Mouse (Mus musculus): Measurements from ENCODE around the gene Tmem129. TPM values are rescaled to one million over a fixed set of nuclear protein-coding genes. Genes with fewer than 3 reads are reported as not detected.
A peak's percentile ranks its signal among the peaks of the same experiment; 100 is the strongest.

Gene Tmem129
- total RNA-seq, 2 experiments from 2014 or later: 21.4 to 22.4 TPM

DNA sequence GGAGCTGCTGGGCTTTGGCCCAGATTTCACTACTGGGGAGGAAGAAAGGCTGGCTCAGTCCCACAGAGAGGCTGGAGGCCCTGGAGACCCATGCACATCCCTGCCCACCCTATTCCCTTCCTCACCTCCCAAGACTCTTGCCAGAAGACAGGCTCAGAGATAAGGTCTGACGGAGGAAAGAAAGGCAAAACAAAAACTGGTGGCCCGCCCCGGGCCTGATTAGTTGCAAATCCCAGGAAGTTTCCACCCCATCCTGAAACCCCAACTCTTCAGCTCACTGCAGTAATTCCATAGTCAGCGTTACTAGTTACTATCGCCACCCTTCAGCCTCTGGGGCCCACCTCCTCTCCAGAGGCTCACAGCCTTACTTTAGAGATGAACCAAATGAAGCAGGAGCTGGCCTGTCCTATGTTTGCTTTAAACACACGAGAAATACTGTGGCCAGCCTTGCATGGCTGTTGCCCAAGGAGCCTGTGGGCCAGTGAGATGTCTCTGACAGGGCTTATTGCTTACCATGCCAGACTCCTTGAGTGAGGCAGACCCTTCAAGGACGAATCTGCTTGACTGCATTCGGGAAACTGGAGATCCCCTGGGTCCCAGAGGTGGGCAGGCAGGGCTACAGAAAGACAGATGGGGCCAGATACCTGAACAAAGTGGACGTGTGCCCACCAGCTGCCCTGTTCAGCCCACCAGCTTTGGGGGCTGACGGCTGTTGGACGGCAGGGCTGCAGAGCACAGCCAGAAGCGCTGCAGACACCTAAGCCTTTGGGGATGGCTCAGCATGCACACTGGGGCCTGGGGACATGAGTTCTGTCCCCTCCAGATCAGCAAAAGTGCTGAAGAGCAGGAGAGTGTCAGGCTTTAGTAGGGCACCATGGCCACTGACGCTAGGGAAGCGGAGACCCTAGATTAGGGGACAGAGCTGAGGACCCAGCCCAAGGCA is 30.3 kb upstream of the Tmem129 start:
- DNase-seq (ENCODE audit: low spot score in 2 of 2): no peak

DNA sequence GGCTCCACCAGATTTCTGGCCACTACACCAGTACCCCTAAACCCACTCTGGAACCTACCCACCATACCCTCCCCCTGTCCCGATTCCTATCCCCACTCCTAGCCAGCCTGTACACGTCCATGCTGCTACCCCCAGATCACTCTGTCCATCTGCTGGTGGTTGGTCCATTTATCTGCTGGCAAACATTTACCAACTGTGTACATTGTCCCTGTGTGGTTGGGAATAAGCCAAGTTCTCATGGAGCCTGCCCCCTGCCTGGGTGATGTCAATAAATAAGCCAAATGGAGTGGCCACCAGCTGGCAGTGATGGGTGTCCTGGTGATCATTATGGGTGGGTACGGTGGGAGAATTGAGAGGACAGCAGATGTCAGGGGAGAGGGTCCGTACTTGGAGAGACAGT is 28.9 kb upstream of the Tmem129 start:
- DNase-seq (ENCODE audit: low spot score in 2 of 2): no peak

DNA sequence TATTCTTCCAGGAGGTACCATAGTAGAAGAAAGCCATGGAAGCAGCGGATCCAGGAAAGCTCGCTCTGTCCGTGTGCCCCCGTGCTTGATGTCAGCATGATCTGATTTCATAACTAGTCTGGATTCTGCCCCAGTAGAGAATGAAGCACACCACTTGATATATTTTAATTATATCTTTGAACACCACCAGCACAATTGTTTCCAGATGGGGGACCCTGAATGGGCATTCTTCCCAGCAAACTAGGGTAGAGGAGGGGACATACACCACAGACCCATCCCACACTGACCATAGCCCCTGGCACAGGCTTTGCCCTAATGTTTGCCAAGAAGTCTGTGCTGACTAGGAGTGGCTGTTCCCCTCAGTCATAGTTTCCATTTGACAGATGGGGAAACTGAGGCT is 26.7 kb upstream of the Tmem129 start:
- no peak for DNase-seq (ENCODE audit: low spot score in 2 of 2)

DNA sequence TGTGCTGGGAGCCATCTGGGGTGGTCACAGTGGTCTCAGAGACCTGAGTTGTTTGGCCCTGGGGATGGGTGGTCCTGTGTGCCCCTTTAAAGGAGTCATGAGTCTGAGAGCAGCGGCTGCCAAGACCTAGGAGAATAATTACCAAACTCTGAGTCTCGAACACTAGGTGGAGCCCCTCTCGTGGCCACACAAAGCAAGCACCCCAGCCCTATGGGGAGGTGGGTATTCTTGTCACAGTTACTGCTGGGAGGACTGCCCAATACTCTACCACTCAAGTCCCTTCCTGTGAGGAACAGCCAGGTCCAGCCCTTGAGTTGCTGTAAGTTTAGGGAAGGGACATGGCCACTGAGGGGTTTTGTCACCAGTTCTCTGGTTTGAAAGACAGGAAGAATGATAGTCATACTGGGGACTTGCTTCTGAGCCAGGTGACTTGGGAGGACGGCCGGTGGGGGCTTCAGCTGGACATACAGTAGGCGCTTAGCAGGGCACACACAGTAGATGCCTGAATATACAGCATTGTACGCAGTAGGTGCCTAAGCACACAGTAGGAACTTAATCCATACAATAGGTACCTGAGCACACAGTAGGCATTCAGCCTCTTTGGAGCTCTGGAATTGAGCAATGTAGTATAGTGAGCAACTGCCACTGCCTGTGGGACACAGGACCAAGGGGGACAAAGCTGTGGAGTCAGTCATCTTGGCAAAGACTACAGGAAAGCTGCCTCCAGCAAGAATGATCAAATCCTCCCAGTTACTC is 25.9 kb upstream of the Tmem129 start:
- DNase-seq (ENCODE audit: low spot score in 2 of 2): peak in 1 of 2 experiments; percentile 72

DNA sequence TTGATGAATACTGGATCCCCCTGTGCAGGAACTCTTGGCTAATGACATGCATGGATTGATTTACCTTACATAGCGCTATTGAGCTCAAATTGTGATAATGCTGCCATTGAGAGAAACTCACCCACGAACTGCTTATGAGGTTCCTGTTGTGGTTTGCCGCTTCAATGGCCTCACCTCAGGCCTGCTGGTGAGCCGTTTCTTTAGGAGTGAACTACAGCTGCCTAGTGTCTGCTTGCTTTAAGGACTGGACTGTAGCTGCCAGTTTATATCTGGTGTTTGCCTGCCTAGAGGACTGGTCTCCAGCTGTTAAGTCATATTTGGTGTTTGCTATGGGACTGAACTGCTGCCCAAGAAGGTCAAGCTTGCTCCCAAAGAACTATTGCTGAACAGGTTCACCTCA is 24.7 kb upstream of the Tmem129 start:
- no peak for DNase-seq (ENCODE audit: low spot score in 2 of 2)

DNA sequence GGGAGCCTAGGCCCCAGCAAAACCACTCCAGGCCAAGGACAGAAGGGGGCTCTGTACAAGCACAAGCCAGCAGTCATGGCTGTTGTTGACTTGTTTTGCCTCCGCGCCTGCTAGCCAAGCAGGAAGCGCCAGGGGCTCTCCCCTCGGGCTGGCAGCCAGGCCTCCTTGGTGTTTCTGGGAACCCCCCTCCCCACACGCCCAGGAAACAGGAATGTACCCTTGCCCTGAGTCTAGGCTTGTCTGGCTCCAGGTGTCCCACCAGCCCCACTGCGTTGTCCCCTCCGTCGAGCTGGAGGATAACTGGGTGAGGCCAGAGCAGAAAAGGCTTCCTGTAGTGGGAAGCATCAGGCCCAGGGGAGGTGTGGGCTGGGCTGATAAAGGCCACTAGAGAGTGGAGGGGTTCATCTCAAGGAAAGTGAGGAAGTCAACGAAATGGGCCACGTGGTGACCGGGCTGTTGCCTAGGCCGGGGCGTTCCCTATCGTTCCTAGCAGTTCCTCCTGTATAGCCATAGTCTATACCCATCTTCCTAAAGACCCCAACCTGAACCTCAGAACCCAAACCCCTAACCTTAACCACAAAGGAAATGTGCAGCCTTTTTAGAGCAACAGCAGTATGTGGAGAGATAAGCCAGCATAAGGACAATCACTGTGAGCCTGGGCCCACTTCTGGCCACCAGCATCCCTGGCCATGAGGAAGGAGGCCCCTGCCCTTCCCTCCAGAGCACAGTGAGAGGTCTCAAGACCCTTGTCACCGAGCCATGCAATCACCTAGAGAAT is 23.6 kb upstream of the Tmem129 start:
- DNase-seq (ENCODE audit: low spot score in 2 of 2): no peak

DNA sequence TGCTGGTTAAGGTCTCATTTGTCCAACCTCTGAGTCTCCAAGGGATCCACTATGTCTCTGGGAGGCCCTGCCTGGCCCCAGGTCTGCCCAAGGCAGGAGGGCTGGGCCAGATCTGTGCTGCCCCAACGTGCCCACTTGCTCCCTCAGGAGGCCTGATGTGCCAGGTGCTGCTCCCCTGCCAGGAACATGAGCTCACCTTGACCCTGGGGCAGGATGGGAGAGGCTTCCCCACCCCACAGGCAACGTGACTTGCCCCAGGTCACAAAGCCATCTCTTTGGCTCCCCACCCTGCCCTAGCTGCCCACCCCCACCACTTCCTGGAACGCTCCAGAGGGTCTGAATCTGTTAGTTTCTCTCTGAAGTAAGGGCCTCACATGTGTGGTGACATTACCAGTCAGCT is 22.8 kb upstream of the Tmem129 start:
- no peak for DNase-seq (ENCODE audit: low spot score in 2 of 2)

DNA sequence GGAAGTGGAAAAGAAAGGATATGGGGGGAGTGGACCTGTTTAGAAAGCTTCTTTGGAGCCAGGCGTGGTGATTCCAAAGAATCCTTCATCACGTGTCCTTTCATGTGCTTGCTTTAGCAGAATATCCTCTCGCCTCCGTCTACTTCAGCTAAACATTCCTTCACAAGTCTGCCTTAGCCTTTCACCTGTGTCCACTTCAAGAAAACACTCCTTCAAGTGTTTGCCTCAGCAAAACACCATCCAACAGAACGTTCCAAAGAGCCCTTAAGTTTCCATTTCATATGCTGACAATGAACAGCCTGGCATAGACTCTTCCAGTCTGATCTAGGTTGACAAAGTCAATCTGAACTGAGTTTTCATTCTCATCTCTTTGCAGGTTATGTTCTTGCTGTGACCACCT is 20.0 kb upstream of the Tmem129 start:
- DNase-seq (ENCODE audit: low spot score in 2 of 2): no peak

DNA sequence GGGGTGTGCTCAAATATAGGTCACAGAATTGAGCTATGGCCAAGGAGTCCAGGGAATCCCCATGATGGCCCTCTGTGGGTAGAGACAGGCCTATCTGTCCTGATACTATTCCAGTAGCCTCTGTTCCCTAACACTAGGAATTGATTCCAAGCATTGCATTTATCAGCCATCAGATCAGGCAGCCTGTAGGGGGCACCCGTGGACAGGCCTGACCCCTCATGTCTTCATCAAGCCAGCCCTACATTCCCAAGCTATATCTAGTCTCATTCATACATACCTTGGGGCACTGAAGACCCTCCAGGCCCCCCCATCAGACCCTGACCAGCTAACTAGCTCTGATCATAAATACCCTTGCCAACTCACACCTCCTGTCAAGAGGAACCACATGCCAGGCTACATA is 17.7 kb upstream of the Tmem129 start:
- DNase-seq (ENCODE audit: low spot score in 2 of 2): peak; percentile 62 to 78

DNA sequence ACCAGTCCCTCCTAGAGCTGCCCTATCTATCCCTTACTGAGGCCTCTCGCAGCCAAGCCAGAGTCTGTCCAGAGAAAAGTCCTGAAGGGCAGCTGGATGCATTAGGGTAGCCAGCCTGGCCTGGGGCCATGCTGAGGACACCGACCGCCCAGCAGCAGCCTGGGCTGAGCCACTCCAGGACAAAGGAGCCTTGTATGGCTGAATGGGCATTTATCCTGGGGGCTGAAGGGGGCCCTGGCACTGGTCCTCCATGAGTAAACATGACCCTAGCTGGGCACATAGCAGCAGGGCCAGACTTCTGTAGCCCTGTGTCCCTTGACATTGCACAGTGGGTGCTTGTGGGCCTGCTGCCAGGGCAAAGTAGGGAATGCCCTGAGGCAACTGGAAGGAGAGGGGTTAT is 16.2 kb upstream of the Tmem129 start:
- peak; percentile 44 to 66 for DNase-seq (ENCODE audit: low spot score in 2 of 2)

DNA sequence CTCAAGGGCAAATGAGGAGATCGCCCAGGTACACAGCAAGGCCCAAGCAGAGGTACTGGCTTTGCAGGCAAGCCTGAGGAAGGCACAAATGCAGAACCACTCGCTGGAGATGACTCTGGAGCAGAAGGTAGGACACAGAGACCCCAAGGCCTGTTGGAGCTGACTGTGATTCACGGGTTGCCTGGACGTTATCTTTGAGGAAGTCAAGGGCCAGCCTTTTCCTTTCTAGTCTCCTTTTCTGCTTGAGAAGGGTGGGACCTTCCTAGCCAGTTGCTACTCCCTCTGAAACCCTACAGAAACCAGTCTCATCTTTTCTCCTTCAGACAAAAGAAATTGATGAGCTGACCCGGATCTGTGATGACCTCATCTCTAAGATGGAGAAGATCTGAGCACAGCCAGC is 13.4 kb upstream of the Tmem129 start:
- no peak for DNase-seq (ENCODE audit: low spot score in 2 of 2)

DNA sequence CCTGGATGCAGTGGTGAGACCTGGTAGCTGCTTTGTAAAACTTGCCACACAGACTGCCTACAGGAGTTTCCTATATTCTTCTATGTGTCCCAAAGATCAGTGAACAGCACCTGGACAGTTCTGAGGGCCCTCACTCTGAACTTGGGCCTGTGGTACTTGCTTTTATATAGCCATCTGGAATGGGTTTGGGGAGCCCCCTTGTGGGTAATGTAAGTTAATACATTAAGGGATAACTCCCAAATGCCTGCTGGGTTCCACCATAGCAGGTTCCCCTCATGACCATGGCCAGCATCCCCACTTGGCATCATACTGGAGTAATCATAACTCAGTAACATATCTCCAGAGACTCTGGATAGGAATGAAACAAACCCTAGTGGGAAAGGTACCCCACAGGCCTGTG is 10.0 kb upstream of the Tmem129 start:
- DNase-seq (ENCODE audit: low spot score in 2 of 2): no peak

DNA sequence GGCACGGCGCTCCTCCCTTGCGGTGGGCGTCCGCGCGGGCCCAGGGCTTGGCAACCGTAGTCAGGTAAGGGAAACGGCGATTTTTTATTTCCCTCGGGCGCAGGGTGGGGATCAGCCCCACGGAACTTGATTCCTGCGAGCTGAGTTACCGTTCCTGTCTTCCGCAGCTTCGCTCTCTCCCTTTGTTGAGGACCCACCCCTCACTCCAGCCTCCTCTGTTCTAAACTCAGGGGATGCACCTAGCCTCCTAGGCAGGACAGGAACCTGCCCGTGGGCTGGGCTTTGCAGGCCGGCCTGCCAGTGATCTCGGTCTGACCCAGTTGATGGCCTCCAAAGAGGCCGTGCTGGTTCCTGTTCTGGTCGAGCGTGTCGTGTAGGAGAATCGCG is 441 bp upstream of the Tmem129 start:
- no peak for DNase-seq (ENCODE audit: low spot score in 2 of 2)

DNA sequence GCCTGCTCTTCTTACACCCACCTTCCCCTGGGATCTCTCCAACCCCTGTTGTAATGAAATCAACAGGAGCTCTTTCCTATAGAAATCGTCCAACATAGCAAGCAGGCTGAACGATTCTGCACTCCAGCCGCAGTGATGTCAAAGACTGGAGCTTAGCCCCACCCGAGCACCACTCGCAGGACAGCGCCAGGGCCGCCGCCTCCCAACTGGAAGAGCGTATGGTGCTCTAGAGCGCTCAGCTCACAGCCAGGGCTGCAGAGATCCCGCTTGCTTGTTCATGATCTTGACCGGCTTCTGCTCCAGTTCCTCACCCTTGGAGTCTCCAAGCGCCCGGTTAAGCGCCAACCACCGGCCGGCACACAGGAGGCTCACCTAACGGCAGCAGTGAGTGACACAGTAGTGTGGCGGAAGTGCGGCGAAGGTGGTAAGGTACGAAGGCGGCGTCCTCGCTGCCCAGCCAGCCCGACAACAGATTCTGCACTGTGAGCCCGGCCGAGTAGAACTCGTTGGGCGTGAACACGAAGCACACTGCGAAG is 897 bp downstream of the Tmem129 start:
- no peak for DNase-seq (ENCODE audit: low spot score in 2 of 2)

DNA sequence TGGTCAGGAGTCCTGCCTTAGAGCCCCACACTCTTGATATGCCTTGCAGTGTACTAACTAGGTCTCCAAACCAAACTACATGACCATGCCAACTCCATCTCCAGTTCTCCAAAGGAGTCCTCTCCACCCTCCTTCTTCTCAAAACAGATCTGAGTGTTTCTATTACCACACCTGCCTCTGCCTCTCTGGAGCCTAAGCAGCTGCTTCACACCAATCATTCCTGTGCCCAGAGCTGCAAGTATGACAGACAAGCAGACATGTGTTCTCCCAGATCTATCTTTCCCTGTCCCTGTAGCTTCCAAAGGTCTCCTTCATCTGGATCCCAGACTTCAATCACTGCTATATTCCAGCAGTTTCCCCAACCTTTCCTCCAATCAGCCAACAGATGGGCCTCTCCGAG is 1.5 kb downstream of the Tmem129 start:
- no peak for DNase-seq (ENCODE audit: low spot score in 2 of 2)

DNA sequence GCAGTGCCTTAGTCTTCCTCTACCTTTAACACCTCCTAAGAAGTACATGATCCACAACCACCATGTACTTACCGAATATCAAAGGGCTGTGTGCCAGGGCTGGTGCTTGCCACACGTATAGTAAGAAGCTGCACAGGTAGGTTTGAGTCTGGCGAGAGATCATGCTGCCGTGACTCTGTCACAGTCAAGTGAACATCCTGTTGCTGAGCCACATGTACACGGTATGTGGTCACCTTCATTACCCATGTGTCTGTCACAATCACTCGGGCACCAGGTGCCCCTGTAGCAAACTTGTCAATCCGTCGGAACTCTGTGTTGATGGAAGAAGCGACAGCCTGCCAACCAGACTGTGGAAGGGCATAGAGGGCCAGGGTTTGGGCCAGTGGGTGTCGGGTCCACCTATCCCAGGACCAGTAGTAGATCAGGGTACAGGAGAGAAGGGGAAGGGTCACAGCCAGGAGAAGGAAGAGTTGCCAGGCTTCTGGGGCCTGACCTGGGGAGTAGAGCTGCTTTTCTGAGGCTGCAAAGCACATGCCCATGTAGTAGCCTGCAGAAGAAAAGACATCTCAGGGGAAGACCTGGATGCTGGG is 2.9 kb downstream of the Tmem129 start:
- DNase-seq (ENCODE audit: low spot score in 2 of 2): no peak

DNA sequence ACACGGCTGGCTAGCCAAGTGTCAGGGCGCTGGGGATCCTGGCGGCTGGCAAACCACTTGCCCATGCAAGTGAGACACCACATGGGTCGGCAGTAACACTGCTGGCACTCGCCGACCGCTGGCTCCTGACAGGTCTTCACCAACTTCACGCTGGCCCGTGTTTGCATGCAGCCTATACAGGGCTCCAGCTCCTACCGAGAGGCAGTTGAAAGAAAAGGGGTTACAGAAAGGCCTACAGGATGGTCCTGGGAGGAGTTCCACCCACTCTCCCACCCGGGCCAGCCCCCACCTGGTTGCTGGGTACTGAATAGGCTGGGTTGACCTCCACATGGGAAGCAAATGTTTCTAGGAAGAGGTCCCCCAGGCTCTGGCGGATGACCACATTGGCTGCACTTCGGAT is 3.8 kb downstream of the Tmem129 start:
- DNase-seq (ENCODE audit: low spot score in 2 of 2): no peak

DNA sequence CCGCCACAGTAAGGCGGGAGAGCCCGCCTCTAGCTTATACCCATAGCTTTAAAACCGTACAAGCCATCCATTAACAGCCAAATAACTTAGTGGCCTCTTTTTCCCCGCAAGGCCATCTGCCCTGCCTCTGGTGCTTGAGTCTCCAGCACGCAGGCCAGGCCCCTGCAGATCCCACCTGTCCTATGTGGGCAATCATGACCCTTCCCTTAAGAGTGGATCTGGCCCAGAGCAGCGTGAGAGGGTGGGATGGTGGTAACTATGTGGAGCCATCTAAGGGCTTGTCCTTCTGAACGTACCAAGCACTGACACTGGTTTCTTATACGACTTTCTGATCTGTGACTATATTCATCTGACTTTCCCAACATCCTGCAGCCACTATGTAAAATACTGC is 5.4 kb downstream of the Tmem129 start:
- no peak for DNase-seq (ENCODE audit: low spot score in 2 of 2)

DNA sequence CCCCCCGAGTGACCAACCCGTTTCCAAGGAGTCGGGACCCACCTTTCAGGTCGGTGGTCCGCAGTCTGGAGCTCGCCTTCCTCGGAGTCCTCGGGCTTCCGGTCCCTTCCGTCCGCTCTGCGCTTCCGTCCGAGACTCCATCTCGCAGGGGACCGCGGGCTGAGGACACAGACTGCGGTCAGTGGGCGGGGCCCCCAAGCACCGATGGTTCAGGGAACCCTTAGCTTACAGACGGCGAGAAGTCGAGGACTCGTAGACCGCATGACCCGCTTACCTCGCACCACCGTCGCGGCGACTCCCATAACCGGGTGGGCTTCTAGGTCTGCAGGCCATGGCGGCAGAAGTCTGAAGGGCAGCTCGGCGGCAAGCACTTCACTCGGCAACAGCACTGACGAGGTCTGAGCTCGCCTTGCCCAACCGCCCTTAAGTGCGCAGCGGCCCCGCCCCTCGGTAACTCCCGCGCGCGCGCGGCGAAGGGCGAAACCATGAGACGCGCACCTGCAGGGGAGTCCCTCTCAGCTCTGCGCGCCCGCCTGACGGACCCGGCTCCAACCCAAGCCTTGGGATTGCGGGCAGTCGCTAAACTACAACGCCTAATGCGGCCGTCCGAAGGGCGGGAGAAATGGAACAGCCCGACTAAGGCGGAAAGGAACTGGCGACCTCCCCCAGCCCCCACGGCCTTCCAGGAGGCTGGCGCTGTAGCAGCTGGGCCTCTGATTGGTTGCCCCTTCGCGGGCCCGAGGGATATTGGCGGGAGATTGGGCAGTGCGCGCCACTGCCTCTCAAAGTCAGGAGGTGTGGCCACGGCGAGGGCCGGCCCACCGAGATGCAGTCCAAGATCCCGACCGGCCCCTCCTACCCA is 6.1 kb downstream of the Tmem129 start, which contains the start of gene Slbp:
Slbp (minus strand) TSS at position 654 of the 862 bp plus-strand sequence.
- peak; percentile 95 to 96 for DNase-seq (ENCODE audit: low spot score in 2 of 2)

DNA sequence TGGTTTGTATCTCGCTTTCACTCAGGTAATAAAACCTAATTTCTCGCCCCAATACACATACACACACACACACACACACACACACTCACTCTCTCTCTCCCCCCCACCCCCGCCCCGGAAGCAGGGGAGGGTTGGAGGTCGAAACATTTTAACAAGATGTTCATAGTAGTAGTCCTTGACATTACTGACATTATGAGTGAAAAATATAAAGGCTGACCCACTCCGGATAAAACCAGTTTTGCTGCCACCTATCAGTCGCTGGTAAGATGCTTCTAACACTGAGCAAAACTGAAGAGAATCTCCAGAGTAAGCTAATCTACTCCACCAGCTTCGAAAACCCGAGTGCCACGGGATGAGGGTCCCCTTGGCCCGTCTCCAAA is 6.7 kb downstream of the Tmem129 start:
- DNase-seq (ENCODE audit: low spot score in 2 of 2): no peak

All from layer of hippocampus, postnatal 10 days (tissue).